Mouse (Mus musculus): ENCODE results near the gene Incenp.
A peak's percentile ranks its signal among the peaks of the same experiment; 100 is the strongest.
"Not testable (repeated sequence)": the region's sequence is repeated elsewhere in the genome, so short reads cannot be mapped to it uniquely, and the experiment has no call there.

The Incenp gene

GRCm38 (mm10) chr19:9918176-9918861 is 19.0 kb upstream of the Incenp start:
- DNase-seq, result no peak

GRCm38 (mm10) chr19:9917727-9918126 is 18.4 kb upstream of the Incenp start:
- DNase-seq, result no peak

GRCm38 (mm10) chr19:9915935-9916334 is 16.6 kb upstream of the Incenp start:
- DNase-seq, result peak; percentile 81

GRCm38 (mm10) chr19:9914346-9914745 is 15.0 kb upstream of the Incenp start:
- DNase-seq, result no peak

- DNase-seq, result no peak
Observed at GRCm38 (mm10) chr19:9913784-9914183, 14.4 kb upstream of the Incenp start.

GRCm38 (mm10) chr19:9911314-9911754 is 12.0 kb upstream of the Incenp start:
- no peak for DNase-seq

GRCm38 (mm10) chr19:9909351-9909750 is 10.0 kb upstream of the Incenp start:
- no peak for DNase-seq

GRCm38 (mm10) chr19:9900696-9901095 is 1.3 kb upstream of the Incenp start:
- not testable (repeated sequence) for DNase-seq

- DNase-seq, result no peak
Observed at GRCm38 (mm10) chr19:9899780-9900146, 412 bp upstream of the Incenp start.

- no peak for DNase-seq
Observed at GRCm38 (mm10) chr19:9898339-9899066, 848 bp downstream of the Incenp start.

- DNase-seq, result no peak
Observed at GRCm38 (mm10) chr19:9896067-9896466, 3.3 kb downstream of the Incenp start.

GRCm38 (mm10) chr19:9886771-9887170 is 12.6 kb downstream of the Incenp start:
- no peak for DNase-seq

- no peak for DNase-seq
Observed at GRCm38 (mm10) chr19:9886348-9886747, 13.0 kb downstream of the Incenp start.

GRCm38 (mm10) chr19:9878186-9878835 is 21.0 kb downstream of the Incenp start:
- no peak for DNase-seq

- DNase-seq, result no peak
Observed at GRCm38 (mm10) chr19:9865466-9865865, 33.9 kb downstream of the Incenp start.

GRCm38 (mm10) chr19:9864856-9865255 is 34.5 kb downstream of the Incenp start:
- no peak for DNase-seq

- DNase-seq, result not testable (repeated sequence)
Observed at GRCm38 (mm10) chr19:9860821-9861220, 38.5 kb downstream of the Incenp start.

GRCm38 (mm10) chr19:9849368-9850075 is 49.8 kb downstream of the Incenp start:
- not testable (repeated sequence) for DNase-seq

- no peak for DNase-seq
Observed at GRCm38 (mm10) chr19:9847262-9847661, 52.1 kb downstream of the Incenp start, which contains the start of gene Scgb2a2. TSS of gene Scgb2a2 (plus strand) at chr19:9847562.

- no peak for DNase-seq
Observed at GRCm38 (mm10) chr19:9837341-9837715, 62.0 kb downstream of the Incenp start.

- peak; percentile 65 for DNase-seq
Observed at GRCm38 (mm10) chr19:9836581-9837340, 62.6 kb downstream of the Incenp start.
